Mouse (Mus musculus) embryonic facial prominence, embryonic 11.5 days (tissue): Measurements from ENCODE around the gene Slc26a8. TPM values are rescaled to one million over a fixed set of nuclear protein-coding genes. Genes with fewer than 3 reads are reported as not detected.

ENCODE experiments used
- ATAC-seq: fragments of 200-750 bp; cut with Nextera tagmentation; replicated peaks from 2 replicates; pipeline ENCODE4 v1.8.0; 2017; ENCODE audit warnings: low read depth; ENCODE audit not compliant: insufficient number of reproducible peaks, low FRiP score, low TSS enrichment
- DNase-seq: peaks from one replicate; pipeline ENCODE4 v3.0.0-alpha.2; 2015; ENCODE audit warnings: low spot score
- H3K27ac ChIP-seq: fragments of 300-500 bp; sonication (generic); replicated peaks from 2 replicates; pipeline ENCODE4 v1.5.1; 2014; ENCODE audit warnings: mild to moderate bottlenecking, low read depth, low read length, control low read depth
- H3K27me3 ChIP-seq: fragments of 300-500 bp; sonication (generic); 2 replicates; pipeline ENCODE4 v1.6.1; 2014; ENCODE audit warnings: mild to moderate bottlenecking, low read length, moderate library complexity, mixed read lengths; ENCODE audit not compliant: control insufficient read depth, insufficient read depth
- H3K36me3 ChIP-seq: fragments of 300-500 bp; sonication (generic); replicated peaks from 2 replicates; pipeline ENCODE4 v1.6.1; 2014; ENCODE audit warnings: low read depth, mild to moderate bottlenecking, low read length, moderate library complexity, mixed read lengths; ENCODE audit not compliant: control insufficient read depth, insufficient read depth
- H3K4me1 ChIP-seq: fragments of 300-500 bp; sonication (generic); 2 replicates; pipeline ENCODE4 v1.6.1; 2014; ENCODE audit warnings: low read length, mixed read lengths; ENCODE audit not compliant: control insufficient read depth, insufficient read depth
- H3K4me2 ChIP-seq: fragments of 300-500 bp; sonication (generic); 2 replicates; pipeline ENCODE4 v1.6.1; 2014; ENCODE audit warnings: low read depth, mild to moderate bottlenecking, control low read depth, low read length, moderate library complexity
- H3K4me3 ChIP-seq: fragments of 300-500 bp; sonication (generic); 2 replicates; pipeline ENCODE4 v1.5.1; 2014; ENCODE audit warnings: low read depth, low read length, control low read depth
- H3K9ac ChIP-seq: fragments of 300-500 bp; sonication (generic); replicated peaks from 2 replicates; pipeline ENCODE4 v1.6.1; 2014; ENCODE audit warnings: mild to moderate bottlenecking, control low read depth, low read length
- H3K9me3 ChIP-seq: fragments of 300-500 bp; sonication (generic); replicated peaks from 2 replicates; pipeline ENCODE4 v1.6.1; 2016; ENCODE audit warnings: mild to moderate bottlenecking, low read length, inconsistent platforms, mixed read lengths; ENCODE audit not compliant: control insufficient read depth
- WGBS: fragments of 180-500 bp; shearing (Covaris S2); extraction: QIAGEN DNeasy Blood & Tissue Kit; methylation state at CpG from one replicate; pipeline ENCODE4 v1.1.7; 2014; 5-methylcytosine and 5-hydroxymethylcytosine counted together
- polyA plus RNA-seq: library from polyadenylated mRNA; unstranded; fragments of >200 nt; fragmentation: Nextera tagmentation; extraction: Ambion mirVana; gene quantifications from 2 replicates; pipeline ENCODE4 v1.2.1, GENCODE M21; 2014

Gene Slc26a8
- polyA plus RNA-seq, 1 experiment from 2014 or later = 0.55 TPM

- H3K9ac ChIP-seq = peak within 1 kb of the TSS; percentile 93
- peak; percentile 85 for ATAC-seq
- peak within 1 kb of the TSS; percentile 98 for H3K4me3 ChIP-seq
- H3K27me3 ChIP-seq = peaks cover 3% of the 10 kb centered on the region; the same call in 1 of the 2 replicates
- no peaks in the 10 kb centered on the region for H3K9me3 ChIP-seq
- peak; percentile 100 for DNase-seq
- peak within 1 kb of the TSS; percentile 92 for H3K27ac ChIP-seq
- no peaks in the 10 kb centered on the region for H3K36me3 ChIP-seq
- WGBS = under 1% methylated on average over 86 of the region's 86 CpGs
- peak within 1 kb of the TSS; percentile 70 for H3K4me2 ChIP-seq
- peaks cover 4% of the 10 kb centered on the region for H3K4me1 ChIP-seq
These were observed 998 bp upstream of the Slc26a8 start, which contains the start of gene Mapk14 for GRCm38 (mm10) chr17:28690776-28691686. Mapk14 (plus strand) TSS chr17:28691329.

DNA sequence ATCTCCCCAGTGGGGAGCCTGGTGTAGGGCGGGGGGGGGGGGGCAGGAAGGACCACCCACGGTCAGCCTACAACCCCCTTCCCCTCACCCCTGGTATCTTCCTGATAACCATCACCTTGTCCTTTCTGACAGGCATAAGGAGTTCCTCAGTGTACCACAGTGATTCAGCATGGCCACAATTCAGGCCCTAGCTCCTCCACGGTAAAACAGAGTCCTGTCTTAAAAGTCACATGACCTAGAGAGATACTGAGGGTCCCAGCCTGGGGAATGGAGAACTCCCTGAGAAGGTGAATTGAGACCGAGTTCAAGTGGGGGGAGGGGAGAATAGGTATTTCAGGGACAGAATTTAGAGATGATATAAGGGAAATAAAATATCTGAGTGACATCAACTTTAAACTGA lies 2.7 kb downstream of the Slc26a8 start:
- H3K9me3 ChIP-seq = no peaks in the 10 kb centered on the region
- no peak for DNase-seq

DNA sequence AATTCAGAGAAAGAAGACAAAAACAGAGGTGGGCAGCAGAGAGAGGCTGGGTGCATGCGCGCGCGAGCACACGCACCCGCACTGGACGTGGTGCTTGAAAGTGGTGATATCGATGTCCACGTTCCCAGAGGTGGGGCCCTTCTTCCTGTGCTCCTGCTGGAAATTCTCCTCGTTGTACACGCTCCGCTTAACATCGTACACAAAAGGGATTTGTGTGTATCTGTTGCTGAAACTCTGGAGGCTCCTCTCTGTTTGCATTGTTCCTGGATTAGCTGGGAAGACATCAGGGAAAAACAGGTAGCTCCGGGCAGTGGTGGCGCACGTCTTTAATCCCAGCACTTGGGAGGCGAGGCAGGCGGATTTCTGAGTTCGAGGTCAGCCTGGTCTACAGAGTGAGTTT lies 5.4 kb downstream of the Slc26a8 start:
- Histone ChIP-seq H3K4me3 (no peak overlapping the region), H3K36me3 (no peaks in the 10 kb centered on the region), H3K4me1 (peaks cover 2% of the 10 kb centered on the region; the same call in 1 of the 2 replicates), H3K27me3 (peaks cover 2% of the 10 kb centered on the region; the same call in 1 of the 2 replicates), H3K4me2 (no peak overlapping the region), H3K9me3 (no peaks in the 10 kb centered on the region), H3K9ac (no peak overlapping the region), H3K27ac (no peak overlapping the region)
- ATAC-seq (no peak), DNase-seq (no peak)
- WGBS = 76% methylated on average over 19 of the region's 19 CpGs

More for the DNA sequence above, 2.7 kb downstream of the Slc26a8 start:
- no peak overlapping the region for H3K27ac ChIP-seq
- no peak for ATAC-seq
- no peak overlapping the region for H3K4me2 ChIP-seq
- peaks cover 4% of the 10 kb centered on the region; the same call in 1 of the 2 replicates for H3K4me1 ChIP-seq
- H3K9ac ChIP-seq = no peak overlapping the region
- no peaks in the 10 kb centered on the region for H3K36me3 ChIP-seq
- 51% methylated on average over 4 of the region's 4 CpGs for WGBS
- H3K4me3 ChIP-seq = no peak overlapping the region
- H3K27me3 ChIP-seq = peaks cover 3% of the 10 kb centered on the region; the same call in 1 of the 2 replicates

DNA sequence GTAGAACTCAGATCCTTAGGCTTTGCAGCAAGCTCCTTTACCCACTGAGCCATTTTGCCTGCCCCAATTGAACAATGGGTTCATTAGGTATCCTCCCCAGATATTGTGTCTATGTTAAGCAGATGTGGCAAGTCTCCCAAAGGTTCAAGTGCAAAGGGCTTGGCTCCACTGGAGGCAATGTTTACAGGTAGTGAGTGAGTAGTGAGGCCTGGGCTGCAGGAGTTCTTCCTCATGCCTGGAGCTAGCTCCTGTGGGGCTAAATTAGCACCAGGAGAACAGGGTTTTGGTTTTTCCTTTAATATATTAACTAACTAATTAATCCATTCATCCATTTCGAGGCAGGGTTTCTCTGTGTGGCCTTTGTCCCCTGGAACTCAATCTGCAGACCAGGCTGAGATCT lies 6.4 kb downstream of the Slc26a8 start:
- Histone ChIP-seq H3K27me3 (no peaks in the 10 kb centered on the region), H3K27ac (no peak overlapping the region), H3K9ac (no peak overlapping the region), H3K4me1 (no peaks in the 10 kb centered on the region), H3K4me2 (no peak overlapping the region), H3K4me3 (no peak overlapping the region), H3K36me3 (no peaks in the 10 kb centered on the region), H3K9me3 (no peaks in the 10 kb centered on the region)
- WGBS = 63% methylated on average over 1 of the region's 1 CpGs
- DNase-seq (no peak), ATAC-seq (no peak)

- no peaks in the 10 kb centered on the region for H3K4me1 ChIP-seq
These were observed 7.5 kb downstream of the Slc26a8 start for GRCm38 (mm10) chr17:28682311-28683084.

DNA sequence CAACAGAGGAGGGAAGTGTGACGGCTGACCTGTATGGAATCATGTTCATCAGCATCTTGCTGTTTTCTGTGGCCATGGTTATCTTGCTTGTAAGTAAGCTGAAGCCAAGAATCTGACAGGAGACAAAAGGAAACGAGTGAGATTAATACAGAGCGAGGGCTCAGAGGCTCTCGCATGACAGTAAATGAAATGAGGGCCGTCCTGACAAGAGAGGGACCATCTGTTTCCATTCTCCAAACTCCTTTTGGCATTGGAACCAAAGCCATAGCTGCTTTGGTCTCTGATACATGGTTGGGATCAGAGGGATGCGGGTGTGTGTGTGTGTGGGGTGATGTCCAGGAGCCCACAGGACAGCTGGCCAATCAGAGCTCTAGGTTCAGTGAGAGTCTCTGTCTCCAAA lies 30.5 kb downstream of the Slc26a8 start:
- Histone ChIP-seq H3K9me3 (no peaks in the 10 kb centered on the region), H3K4me2 (no peak overlapping the region), H3K9ac (no peak overlapping the region), H3K36me3 (no peaks in the 10 kb centered on the region), H3K4me3 (no peak overlapping the region), H3K27me3 (no peaks in the 10 kb centered on the region), H3K4me1 (no peaks in the 10 kb centered on the region), H3K27ac (no peak overlapping the region)
- 66% methylated on average over 6 of the region's 6 CpGs for WGBS
- ATAC-seq (no peak), DNase-seq (no peak)

More at GRCm38 (mm10) chr17:28682311-28683084, 7.5 kb downstream of the Slc26a8 start:
- Histone ChIP-seq H3K27me3 (no peaks in the 10 kb centered on the region), H3K9me3 (no peaks in the 10 kb centered on the region), H3K4me3 (no peak overlapping the region), H3K27ac (no peak overlapping the region; the same call in 1 of the 2 replicates), H3K4me2 (no peak overlapping the region), H3K9ac (no peak overlapping the region), H3K36me3 (no peaks in the 10 kb centered on the region)
- 74% methylated on average over 13 of the region's 13 CpGs for WGBS
- no peak for DNase-seq
- no peak for ATAC-seq

GRCm38 (mm10) chr17:28657936-28658335 lies 32.1 kb downstream of the Slc26a8 start:
- DNase-seq (no peak), ATAC-seq (no peak)
- no peaks in the 10 kb centered on the region for H3K4me1 ChIP-seq
- no peak overlapping the region for H3K4me2 ChIP-seq
- H3K36me3 ChIP-seq = no peaks in the 10 kb centered on the region
- no peak overlapping the region for H3K9ac ChIP-seq
- 48% methylated on average over 4 of the region's 4 CpGs for WGBS
- no peaks in the 10 kb centered on the region for H3K27me3 ChIP-seq
- no peak overlapping the region for H3K4me3 ChIP-seq
- H3K9me3 ChIP-seq = no peaks in the 10 kb centered on the region
- no peak overlapping the region for H3K27ac ChIP-seq
